Mouse (Mus musculus): Measurements from ENCODE around the gene Ncoa1. TPM values are rescaled to one million over a fixed set of nuclear protein-coding genes. Genes with fewer than 3 reads are reported as not detected.

Ncoa1 gene
- total and polyA plus RNA-seq, 2 experiments from 2014 or later, result 7.8 to 15.6 TPM

GRCm38 (mm10) chr12:4379298-4379957 is 97.6 kb downstream of the Ncoa1 start:
- H3K4me3 ChIP-seq (ENCODE audit: low read depth, low read length), result no peak overlapping the region
- no peak overlapping the region for H3K4me2 ChIP-seq (ENCODE audit: low read depth, low read length)
- no peak overlapping the region for H3K27ac ChIP-seq (ENCODE audit: low read depth)
- no peaks in the 10 kb centered on the region for H3K36me3 ChIP-seq (replicated peaks; ENCODE audit: control insufficient read depth, insufficient read depth, low read length)
- no peak overlapping the region for H3K9ac ChIP-seq (replicated peaks; ENCODE audit: low read depth, low read length)
- H3K4me1 ChIP-seq (ENCODE audit: control insufficient read depth, insufficient read depth), result 0 out of 2 replicates have a peak, but pooled peaks cover 7% of the 10 kb centered on the region
- WGBS, result 43% methylated on average over 7 of the region's 7 CpGs
- ATAC-seq (ENCODE audit: insufficient read depth, low read depth) (no peak), DNase-seq (ENCODE audit: low spot score) (no peak)
- no peaks in the 10 kb centered on the region for H3K9me3 ChIP-seq (replicated peaks; ENCODE audit: control insufficient read depth, low read length)
- H3K27me3 ChIP-seq (ENCODE audit: control insufficient read depth, insufficient read depth, low read length), result no peaks in the 10 kb centered on the region
- TF ChIP-seq CTCF (IDR thresholded peaks at IDR 0.05; ENCODE audit: low read depth), result no peak
- TF ChIP-seq EP300 (IDR thresholded peaks at IDR 0.05; ENCODE audit: low read depth), result no peak

DNA sequence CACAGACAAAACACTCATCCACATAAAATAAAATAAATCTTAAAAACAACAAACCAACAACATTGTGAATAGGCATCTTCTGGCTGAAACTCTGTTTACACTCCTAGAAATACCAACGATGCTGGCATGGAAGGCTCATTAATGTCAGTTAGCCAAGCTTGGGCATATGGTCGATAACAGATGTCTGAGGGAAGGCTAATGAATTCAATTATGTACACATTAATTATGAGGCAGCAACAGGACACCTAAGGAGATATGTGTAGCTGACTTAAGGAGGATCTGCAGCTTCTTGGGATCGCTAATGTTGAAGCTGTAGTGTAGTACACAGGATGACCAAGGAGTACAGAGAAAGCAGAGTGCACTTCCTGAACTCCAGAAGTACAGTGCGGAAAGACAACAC is 100.5 kb downstream of the Ncoa1 start:
- Histone ChIP-seq H3K9ac (replicated peaks; ENCODE audit: low read depth, low read length) (no peak overlapping the region), H3K4me2 (ENCODE audit: low read depth, low read length) (no peak overlapping the region), H3K4me3 (ENCODE audit: low read depth, low read length) (no peak overlapping the region), H3K36me3 (replicated peaks; ENCODE audit: control insufficient read depth, insufficient read depth, low read length) (no peaks in the 10 kb centered on the region), H3K4me1 (ENCODE audit: control insufficient read depth, insufficient read depth) (0 out of 2 replicates have a peak, but pooled peaks cover 7% of the 10 kb centered on the region), H3K27ac (ENCODE audit: low read depth) (no peak overlapping the region), H3K9me3 (replicated peaks; ENCODE audit: control insufficient read depth, low read length) (no peaks in the 10 kb centered on the region), H3K27me3 (ENCODE audit: control insufficient read depth, insufficient read depth, low read length) (no peaks in the 10 kb centered on the region)
- 89% methylated on average over 4 of the region's 4 CpGs for WGBS
- DNase-seq (ENCODE audit: low spot score) (no peak), ATAC-seq (ENCODE audit: insufficient read depth, low read depth) (no peak)
- TF ChIP-seq EP300 (IDR thresholded peaks at IDR 0.05; ENCODE audit: low read depth) (no peak), CTCF (IDR thresholded peaks at IDR 0.05; ENCODE audit: low read depth) (no peak)

- Histone ChIP-seq H3K4me1 (ENCODE audit: control insufficient read depth, insufficient read depth) (0 out of 2 replicates have a peak, but pooled peaks cover 7% of the 10 kb centered on the region), H3K4me2 (ENCODE audit: low read depth, low read length) (no peak overlapping the region), H3K27ac (ENCODE audit: low read depth) (no peak overlapping the region), H3K9me3 (replicated peaks; ENCODE audit: control insufficient read depth, low read length) (no peaks in the 10 kb centered on the region), H3K4me3 (ENCODE audit: low read depth, low read length) (no peak overlapping the region), H3K9ac (replicated peaks; ENCODE audit: low read depth, low read length) (no peak overlapping the region), H3K27me3 (ENCODE audit: control insufficient read depth, insufficient read depth, low read length) (no peaks in the 10 kb centered on the region), H3K36me3 (replicated peaks; ENCODE audit: control insufficient read depth, insufficient read depth, low read length) (no peaks in the 10 kb centered on the region)
- no peak for DNase-seq (ENCODE audit: low spot score)
- 73% methylated on average over 6 of the region's 6 CpGs for WGBS
- TF ChIP-seq CTCF (IDR thresholded peaks at IDR 0.05; ENCODE audit: low read depth) (no peak), EP300 (IDR thresholded peaks at IDR 0.05; ENCODE audit: low read depth) (no peak)
- ATAC-seq (ENCODE audit: insufficient read depth, low read depth), result no peak
Observed at GRCm38 (mm10) chr12:4374816-4375493, 102.0 kb downstream of the Ncoa1 start.

GRCm38 (mm10) chr12:4371406-4371805 is 105.6 kb downstream of the Ncoa1 start:
- ATAC-seq (ENCODE audit: insufficient read depth, low read depth), result no peak

DNA sequence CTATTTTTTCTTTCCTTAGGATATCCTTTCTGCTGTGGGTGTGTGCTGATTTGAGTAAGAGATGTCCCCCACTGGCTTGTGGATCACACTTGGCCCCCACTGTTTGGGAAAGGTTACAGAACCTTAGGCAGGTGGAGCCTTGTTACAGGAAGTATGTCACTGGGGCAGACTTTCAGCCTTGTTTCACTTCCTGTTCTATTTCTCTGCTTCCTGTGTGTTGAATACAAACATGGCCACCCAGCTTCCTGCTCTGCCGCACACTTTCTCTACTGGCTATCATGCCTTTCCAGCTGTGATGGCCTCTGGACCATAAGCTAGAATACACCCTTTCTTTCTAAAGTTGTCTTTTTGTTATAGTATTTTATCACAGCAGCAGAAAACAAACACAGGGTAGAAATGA is 111.0 kb downstream of the Ncoa1 start:
- Histone ChIP-seq H3K36me3 (replicated peaks; ENCODE audit: control insufficient read depth, insufficient read depth, low read length) (no peaks in the 10 kb centered on the region), H3K27ac (ENCODE audit: low read depth) (no peak overlapping the region), H3K4me3 (ENCODE audit: low read depth, low read length) (no peak overlapping the region), H3K4me2 (ENCODE audit: low read depth, low read length) (no peak overlapping the region), H3K9ac (replicated peaks; ENCODE audit: low read depth, low read length) (no peak overlapping the region), H3K4me1 (ENCODE audit: control insufficient read depth, insufficient read depth) (no peaks in the 10 kb centered on the region), H3K9me3 (replicated peaks; ENCODE audit: control insufficient read depth, low read length) (no peaks in the 10 kb centered on the region), H3K27me3 (ENCODE audit: control insufficient read depth, insufficient read depth, low read length) (no peaks in the 10 kb centered on the region)
- no peak for ATAC-seq (ENCODE audit: insufficient read depth, low read depth)
- no peak for DNase-seq (ENCODE audit: low spot score)
- TF ChIP-seq CTCF (IDR thresholded peaks at IDR 0.05; ENCODE audit: low read depth), result no peak
- TF ChIP-seq EP300 (IDR thresholded peaks at IDR 0.05; ENCODE audit: low read depth), result no peak
- WGBS, result 63% methylated on average over 1 of the region's 1 CpGs

More at GRCm38 (mm10) chr12:4371406-4371805, 105.6 kb downstream of the Ncoa1 start:
- 0 out of 2 replicates have a peak, but pooled peaks cover 7% of the 10 kb centered on the region for H3K4me1 ChIP-seq (ENCODE audit: control insufficient read depth, insufficient read depth)
- H3K36me3 ChIP-seq (replicated peaks; ENCODE audit: control insufficient read depth, insufficient read depth, low read length), result no peaks in the 10 kb centered on the region
- DNase-seq (ENCODE audit: low spot score), result no peak
- no peaks in the 10 kb centered on the region for H3K9me3 ChIP-seq (replicated peaks; ENCODE audit: control insufficient read depth, low read length)
- TF ChIP-seq EP300 (IDR thresholded peaks at IDR 0.05; ENCODE audit: low read depth) (no peak), CTCF (IDR thresholded peaks at IDR 0.05; ENCODE audit: low read depth) (no peak)
- no peak overlapping the region for H3K9ac ChIP-seq (replicated peaks; ENCODE audit: low read depth, low read length)
- H3K4me2 ChIP-seq (ENCODE audit: low read depth, low read length), result no peak overlapping the region
- no peak overlapping the region for H3K27ac ChIP-seq (ENCODE audit: low read depth)
- 78% methylated on average over 1 of the region's 1 CpGs for WGBS
- no peak overlapping the region for H3K4me3 ChIP-seq (ENCODE audit: low read depth, low read length)
- no peaks in the 10 kb centered on the region for H3K27me3 ChIP-seq (ENCODE audit: control insufficient read depth, insufficient read depth, low read length)
